Mouse (Mus musculus): ENCODE measurements around the gene Camta1. TPM values are rescaled to one million over a fixed set of nuclear protein-coding genes. Genes with fewer than 3 reads are reported as not detected.

Gene Camta1
- polyA plus RNA-seq, 1 experiment, result 27.1 TPM

DNA sequence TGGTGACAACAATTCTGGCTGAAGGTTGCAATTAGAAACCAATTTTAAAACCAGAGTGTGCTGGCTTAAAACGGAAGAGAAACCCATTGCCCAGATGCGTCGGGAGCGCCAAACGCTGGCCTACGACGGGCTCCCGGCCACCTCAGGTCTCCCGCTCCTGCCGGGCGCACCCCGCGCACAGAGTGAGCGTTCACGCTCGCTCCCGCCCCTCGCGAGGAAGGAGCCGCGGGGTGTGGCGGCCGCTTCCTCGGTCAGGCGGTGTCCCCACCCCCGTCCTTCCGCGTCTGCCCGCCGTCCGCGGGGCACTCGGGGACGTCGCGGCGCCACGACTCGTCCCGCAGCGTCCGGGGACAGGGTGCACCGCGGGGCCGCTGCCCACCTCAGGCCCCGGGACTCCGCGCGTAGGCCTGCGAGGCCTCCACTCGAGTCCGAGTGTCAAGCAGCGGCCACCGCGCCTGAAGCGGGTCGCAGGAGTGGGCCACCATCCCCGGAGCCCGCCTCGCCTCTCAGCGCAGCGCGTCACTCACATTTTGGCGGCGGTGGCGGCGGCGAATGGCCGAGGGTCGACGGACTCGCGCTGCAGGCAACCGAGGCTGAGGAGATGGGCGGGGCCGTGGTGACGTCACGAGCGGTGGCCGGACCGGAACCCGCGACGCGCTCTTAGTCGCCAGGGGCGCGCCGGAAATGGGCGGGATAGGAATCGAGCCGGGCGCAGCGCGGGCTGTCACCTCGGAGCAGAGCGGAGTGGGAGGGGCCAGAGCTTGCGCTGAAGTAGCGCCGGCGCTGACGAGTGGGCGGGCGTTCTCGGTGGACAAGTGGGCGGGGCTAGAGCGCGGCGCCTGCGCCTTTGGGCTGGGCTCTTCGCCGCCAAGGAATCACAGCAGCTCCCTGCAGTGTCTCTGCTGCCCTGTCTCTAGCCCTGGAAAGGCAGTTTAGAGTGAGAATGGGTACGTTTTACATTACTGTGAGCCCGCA lies 804.0 kb downstream of the Camta1 start, which contains the start of gene Vamp3:
Vamp3 (minus strand) TSS at position 617 of the 975 bp plus-strand sequence.
- DNase-seq, result peak; percentile 99
- H3K27ac ChIP-seq (ENCODE audit: control insufficient read depth, insufficient read depth, low read length), result no peak within 1 kb of the TSS
- TF ChIP-seq POLR2A (IDR thresholded peaks at IDR 0.05; ENCODE audit: control insufficient read depth, extremely low read depth, insufficient read depth, low read length, poor library complexity), result 0 out of 2 replicates have a peak, but pooled peaks have one; percentile 40
- no peak; the same call in 1 of the 2 replicates for TF ChIP-seq CTCF (IDR thresholded peaks at IDR 0.05; ENCODE audit: borderline replicate concordance, control insufficient read depth, extremely low read depth, insufficient read depth, low read length, poor library complexity)
- peaks cover 3% of the 10 kb centered on the region for H3K4me1 ChIP-seq (replicated peaks; ENCODE audit: control insufficient read depth, insufficient read depth, low read length)
- H3K36me3 ChIP-seq (ENCODE audit: control insufficient read depth, insufficient read depth, low read length), result no peaks in the 10 kb centered on the region
- under 1% methylated on average over 113 of the region's 114 CpGs for WGBS
- peak within 1 kb of the TSS; percentile 65 for H3K4me3 ChIP-seq (ENCODE audit: control insufficient read depth, insufficient read depth, low read length)
- no peaks in the 10 kb centered on the region for H3K27me3 ChIP-seq (ENCODE audit: control insufficient read depth, insufficient read depth, low read length)

DNA sequence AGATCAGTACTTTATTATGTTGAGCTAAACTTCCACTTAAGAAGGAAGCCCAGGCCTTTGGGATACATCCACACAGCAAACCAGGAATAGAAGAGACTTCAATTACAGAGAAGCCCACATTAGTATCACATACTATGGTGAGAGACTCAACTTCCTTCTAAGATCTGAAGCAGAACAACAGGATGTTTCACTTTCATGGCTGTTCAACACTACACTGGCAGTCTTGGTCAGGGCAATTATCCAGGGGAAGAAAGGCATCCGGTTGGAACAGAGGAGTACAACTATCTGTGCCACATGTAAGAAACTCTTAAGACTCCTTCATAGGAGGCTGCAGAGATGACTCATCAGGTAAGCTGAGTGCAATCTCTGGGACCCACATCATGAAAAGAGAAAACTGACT lies 810.5 kb downstream of the Camta1 start:
- Histone ChIP-seq H3K4me1 (replicated peaks; ENCODE audit: control insufficient read depth, insufficient read depth, low read length) (no peaks in the 10 kb centered on the region), H3K4me3 (ENCODE audit: control insufficient read depth, insufficient read depth, low read length) (no peak overlapping the region), H3K27me3 (ENCODE audit: control insufficient read depth, insufficient read depth, low read length) (no peaks in the 10 kb centered on the region), H3K27ac (ENCODE audit: control insufficient read depth, insufficient read depth, low read length) (no peak overlapping the region), H3K36me3 (ENCODE audit: control insufficient read depth, insufficient read depth, low read length) (peaks cover 10% of the 10 kb centered on the region)
- DNase-seq, result no peak
- WGBS, result 59% methylated on average over 1 of the region's 1 CpGs
- TF ChIP-seq CTCF (IDR thresholded peaks at IDR 0.05; ENCODE audit: borderline replicate concordance, control insufficient read depth, extremely low read depth, insufficient read depth, low read length, poor library complexity), result no peak
- TF ChIP-seq POLR2A (IDR thresholded peaks at IDR 0.05; ENCODE audit: control insufficient read depth, extremely low read depth, insufficient read depth, low read length, poor library complexity), result no peak

- no peak overlapping the region for H3K27ac ChIP-seq (ENCODE audit: control insufficient read depth, insufficient read depth, low read length)
- no peak for DNase-seq
- H3K4me1 ChIP-seq (replicated peaks; ENCODE audit: control insufficient read depth, insufficient read depth, low read length), result peaks cover 7% of the 10 kb centered on the region
- no peak overlapping the region for H3K4me3 ChIP-seq (ENCODE audit: control insufficient read depth, insufficient read depth, low read length)
- no peak for TF ChIP-seq POLR2A (IDR thresholded peaks at IDR 0.05; ENCODE audit: control insufficient read depth, extremely low read depth, insufficient read depth, low read length, poor library complexity)
- no peak for TF ChIP-seq CTCF (IDR thresholded peaks at IDR 0.05; ENCODE audit: borderline replicate concordance, control insufficient read depth, extremely low read depth, insufficient read depth, low read length, poor library complexity)
- peaks cover 6% of the 10 kb centered on the region; the same call in 1 of the 2 replicates for H3K27me3 ChIP-seq (ENCODE audit: control insufficient read depth, insufficient read depth, low read length)
- 93% methylated on average over 3 of the region's 3 CpGs for WGBS
- H3K36me3 ChIP-seq (ENCODE audit: control insufficient read depth, insufficient read depth, low read length), result peaks cover 10% of the 10 kb centered on the region
These were observed 815.2 kb downstream of the Camta1 start for GRCm38 (mm10) chr4:151046524-151046923.

DNA sequence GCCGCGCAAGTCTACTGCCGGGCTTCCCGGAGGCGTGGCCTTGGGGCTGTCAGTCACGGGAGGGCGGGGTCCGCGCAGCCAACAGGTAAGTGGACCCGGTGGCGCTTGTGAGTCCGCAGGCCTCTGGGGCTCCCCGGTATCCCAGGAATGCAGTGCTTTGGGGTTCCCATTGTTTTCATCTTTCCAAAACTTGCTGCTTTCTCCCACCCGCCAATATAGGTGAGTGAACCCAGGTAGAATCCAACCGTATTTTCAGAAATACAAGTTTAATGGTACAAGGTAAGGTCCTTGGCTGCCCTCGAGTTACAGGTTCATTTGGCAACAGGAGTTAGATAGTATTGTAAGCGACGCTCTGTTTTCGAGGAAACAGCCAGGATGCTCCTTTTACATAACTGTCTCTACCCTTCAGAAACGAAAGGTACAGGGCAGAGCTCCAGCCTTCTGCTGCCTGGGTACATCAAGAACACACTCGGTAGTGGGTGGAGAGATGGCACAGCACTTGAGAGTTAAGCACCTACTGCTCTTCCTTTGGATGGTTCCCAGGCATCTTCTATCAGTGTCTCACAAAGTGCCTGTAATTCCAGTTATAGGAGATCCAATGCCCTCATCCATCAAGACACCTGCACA lies 816.6 kb downstream of the Camta1 start:
- H3K27ac ChIP-seq (ENCODE audit: control insufficient read depth, insufficient read depth, low read length), result no peak overlapping the region
- WGBS, result 6% methylated on average over 21 of the region's 21 CpGs
- peaks cover 7% of the 10 kb centered on the region for H3K4me1 ChIP-seq (replicated peaks; ENCODE audit: control insufficient read depth, insufficient read depth, low read length)
- TF ChIP-seq POLR2A (IDR thresholded peaks at IDR 0.05; ENCODE audit: control insufficient read depth, extremely low read depth, insufficient read depth, low read length, poor library complexity) (0 out of 2 replicates have a peak, but pooled peaks have one; percentile 5), CTCF (IDR thresholded peaks at IDR 0.05; ENCODE audit: borderline replicate concordance, control insufficient read depth, extremely low read depth, insufficient read depth, low read length, poor library complexity) (no peak)
- DNase-seq, result no peak
- peak overlapping the region; percentile 54 for H3K4me3 ChIP-seq (ENCODE audit: control insufficient read depth, insufficient read depth, low read length)
- H3K36me3 ChIP-seq (ENCODE audit: control insufficient read depth, insufficient read depth, low read length), result peaks cover 4% of the 10 kb centered on the region; the same call in 1 of the 2 replicates
- H3K27me3 ChIP-seq (ENCODE audit: control insufficient read depth, insufficient read depth, low read length), result peaks cover 6% of the 10 kb centered on the region; the same call in 1 of the 2 replicates

DNA sequence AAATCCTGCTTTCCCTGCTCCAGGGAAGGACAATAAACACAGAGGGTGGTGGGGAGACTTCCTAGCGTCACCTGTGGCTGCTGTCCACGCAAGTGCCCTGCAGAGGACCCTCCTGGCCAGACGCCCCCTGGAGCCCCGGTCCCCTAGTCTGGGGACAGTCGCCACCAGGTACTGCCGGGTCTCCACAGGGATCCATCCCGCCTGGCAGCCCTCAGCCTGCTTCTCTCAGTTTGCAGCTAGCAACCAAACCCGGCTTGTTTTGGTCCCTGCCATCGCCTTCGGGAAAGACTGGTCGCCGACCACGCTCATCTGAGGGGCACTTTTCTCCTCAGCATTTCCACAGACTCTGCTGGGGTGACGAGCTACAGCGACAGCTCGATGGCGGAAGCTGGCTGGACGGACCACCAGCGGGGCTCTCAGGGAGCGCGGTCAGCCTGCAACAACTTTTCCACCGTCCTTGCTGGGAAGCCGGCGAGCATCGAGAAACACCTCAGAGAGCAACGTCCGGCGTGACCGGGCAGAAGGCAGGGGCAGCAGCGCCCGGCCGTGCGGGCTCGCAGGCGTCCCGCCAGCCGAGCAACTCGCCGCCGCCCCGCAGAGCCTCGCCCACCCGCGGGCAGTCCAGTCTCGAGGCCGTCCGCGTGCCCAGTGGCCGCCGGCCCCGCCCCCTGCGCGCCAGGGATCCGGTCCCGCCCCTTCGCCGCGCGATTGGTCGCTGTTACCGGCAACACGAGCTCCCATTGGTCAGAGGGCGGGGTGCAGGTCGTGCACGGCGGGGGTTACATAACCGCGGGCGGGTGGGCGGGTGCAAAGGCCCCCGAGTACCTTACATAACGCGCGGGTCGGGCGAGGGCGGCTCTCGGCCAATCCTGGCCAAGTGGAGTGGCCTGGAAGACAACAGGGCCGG lies 817.4 kb downstream of the Camta1 start, which contains the start of gene Per3:
Per3 (minus strand) TSS at position 629 of the 907 bp plus-strand sequence.
- DNase-seq, result peak; percentile 93
- TF ChIP-seq POLR2A (IDR thresholded peaks at IDR 0.05; ENCODE audit: control insufficient read depth, extremely low read depth, insufficient read depth, low read length, poor library complexity) (0 out of 2 replicates have a peak, but pooled peaks have one; percentile 12), CTCF (IDR thresholded peaks at IDR 0.05; ENCODE audit: borderline replicate concordance, control insufficient read depth, extremely low read depth, insufficient read depth, low read length, poor library complexity) (no peak)
- Histone ChIP-seq H3K4me3 (ENCODE audit: control insufficient read depth, insufficient read depth, low read length) (peak within 1 kb of the TSS; percentile 54), H3K36me3 (ENCODE audit: control insufficient read depth, insufficient read depth, low read length) (peaks cover 4% of the 10 kb centered on the region; the same call in 1 of the 2 replicates), H3K27ac (ENCODE audit: control insufficient read depth, insufficient read depth, low read length) (no peak within 1 kb of the TSS), H3K27me3 (ENCODE audit: control insufficient read depth, insufficient read depth, low read length) (peaks cover 6% of the 10 kb centered on the region; the same call in 1 of the 2 replicates), H3K4me1 (replicated peaks; ENCODE audit: control insufficient read depth, insufficient read depth, low read length) (peaks cover 7% of the 10 kb centered on the region)
- 1% methylated on average over 72 of the region's 79 CpGs for WGBS
